Mouse (Mus musculus) liver, embryonic 14.5 days (tissue): Measurements from ENCODE around the gene Kcnip4. TPM values are rescaled to one million over a fixed set of nuclear protein-coding genes. Genes with fewer than 3 reads are reported as not detected.

Experiments
- ATAC-seq: fragments of 200-750 bp; cut with Nextera tagmentation; 2 replicates; pipeline ENCODE4 v1.8.0; 2017; ENCODE audit warnings: moderate number of reproducible peaks, mild to moderate bottlenecking, moderate library complexity; ENCODE audit not compliant: insufficient read depth
- DNase-seq, 3 experiments: peaks; one replicate each; pipeline ENCODE4 v3.0.0-alpha.2; 2012 to 2013; ENCODE audit warnings: low read depth in 3 of 3, low spot score in 3 of 3
- H3K27ac ChIP-seq: fragments of 300-500 bp; sonication (generic); 2 replicates; pipeline ENCODE4 v1.5.1; 2014; ENCODE audit warnings: moderate library complexity, mild to moderate bottlenecking, control low read depth, inconsistent platforms
- H3K27me3 ChIP-seq: fragments of 300-500 bp; sonication (generic); 2 replicates; pipeline ENCODE4 v1.6.1; 2014; ENCODE audit warnings: mild to moderate bottlenecking, low read length, moderate library complexity; ENCODE audit not compliant: control insufficient read depth, insufficient read depth
- H3K36me3 ChIP-seq: fragments of 300-500 bp; sonication (generic); replicated peaks from 2 replicates; pipeline ENCODE4 v1.6.1; 2014; ENCODE audit warnings: low read depth; ENCODE audit not compliant: control insufficient read depth, insufficient read depth
- H3K4me1 ChIP-seq, 2 experiments: fragments of 200-500 bp in 1 of 2; fragments of 300-500 bp in 1 of 2; sonication (generic) in 1 of 2; replicated peaks; 2 replicates each; pipeline ENCODE4 v1.6.1; 2012 to 2014; ENCODE audit warnings: antibody characterized with exemption in 1 of 2, inconsistent platforms in 1 of 2, low read length in 1 of 2; ENCODE audit not compliant: control insufficient read depth in 2 of 2, insufficient read depth in 2 of 2
- H3K4me2 ChIP-seq: fragments of 300-500 bp; sonication (generic); 2 replicates; pipeline ENCODE4 v1.6.1; 2014; ENCODE audit warnings: low read depth, mild to moderate bottlenecking, control low read depth, moderate library complexity
- H3K4me3 ChIP-seq, 2 experiments: fragments of 200-500 bp in 1 of 2; fragments of 300-500 bp in 1 of 2; sonication (generic) in 1 of 2; 2 replicates each; pipeline ENCODE4 v1.5.1; 2012 to 2014; ENCODE audit warnings: low read depth in 2 of 2, low read length in 2 of 2, mild to moderate bottlenecking in 2 of 2, control low read depth in 1 of 2, inconsistent platforms in 1 of 2, moderate library complexity in 1 of 2; ENCODE audit not compliant: insufficient read depth in 1 of 2
- H3K9ac ChIP-seq: fragments of 300-500 bp; sonication (generic); replicated peaks from 2 replicates; pipeline ENCODE4 v1.6.1; 2014; ENCODE audit warnings: mild to moderate bottlenecking, control low read depth, moderate library complexity
- H3K9me3 ChIP-seq: fragments of 300-500 bp; sonication (generic); 2 replicates; pipeline ENCODE4 v1.6.1; 2016; ENCODE audit warnings: low read length, mixed read lengths; ENCODE audit not compliant: control insufficient read depth
- CTCF ChIP-seq: IDR thresholded peaks from 2 replicates; pipeline ENCODE4 v1.5.1; 2016; ENCODE audit warnings: antibody characterized with exemption, low read depth, control low read depth
- EP300 ChIP-seq: IDR thresholded peaks from 2 replicates; pipeline ENCODE4 v1.6.1; 2016; ENCODE audit warnings: antibody characterized with exemption, low read depth
- WGBS: fragments of 180-500 bp; shearing (Covaris S2); extraction: QIAGEN DNeasy Blood & Tissue Kit; methylation state at CpG from one replicate; pipeline ENCODE4 v1.1.7; 2014; ENCODE audit not compliant: insufficient replicate concordance; 5-methylcytosine and 5-hydroxymethylcytosine counted together
- polyA plus RNA-seq, 2 experiments: library from polyadenylated mRNA; depleted of rRNA in 1 of 2; stranded (reverse) in 1 of 2; unstranded in 1 of 2; fragments of >200 nt; fragmentation: Nextera tagmentation in 1 of 2; extraction: Ambion mirVana in 1 of 2; gene quantifications; 2 replicates each; pipeline versions ENCODE4 v1.2.1 to v1.2.3; 2012 to 2014

Kcnip4 gene
- polyA plus RNA-seq, 2 experiments = 0.10 TPM; not detected in 1

GRCm38 (mm10) chr5:48510241-48510640 lies 1014.5 kb downstream of the Kcnip4 start:
- H3K4me2 ChIP-seq = no peak overlapping the region
- ATAC-seq (no peak), DNase-seq (no peak)
- H3K4me1 ChIP-seq = no peaks in the 10 kb centered on the region
- H3K27me3 ChIP-seq = no peaks in the 10 kb centered on the region
- WGBS = 68% methylated on average over 12 of the region's 12 CpGs
- TF ChIP-seq CTCF = no peak
- TF ChIP-seq EP300 = no peak
- no peak overlapping the region for H3K27ac ChIP-seq
- H3K9me3 ChIP-seq = no peaks in the 10 kb centered on the region
- H3K9ac ChIP-seq = no peak overlapping the region
- H3K4me3 ChIP-seq = no peak overlapping the region
- H3K36me3 ChIP-seq = no peaks in the 10 kb centered on the region

- no peak overlapping the region; the same call in 1 of the 2 replicates for H3K4me2 ChIP-seq
Observed at GRCm38 (mm10) chr5:48509194-48509930, 1015.3 kb downstream of the Kcnip4 start.

GRCm38 (mm10) chr5:48503094-48503493 lies 1021.6 kb downstream of the Kcnip4 start:
- H3K36me3 ChIP-seq = no peaks in the 10 kb centered on the region
- no peaks in the 10 kb centered on the region for H3K9me3 ChIP-seq
- DNase-seq = no peak
- WGBS = 54% methylated on average over 3 of the region's 3 CpGs
- TF ChIP-seq EP300 (no peak), CTCF (no peak)
- no peak overlapping the region for H3K4me2 ChIP-seq
- H3K9ac ChIP-seq = no peak overlapping the region
- no peaks in the 10 kb centered on the region for H3K27me3 ChIP-seq
- H3K4me1 ChIP-seq = no peaks in the 10 kb centered on the region
- H3K4me3 ChIP-seq = no peak overlapping the region
- H3K27ac ChIP-seq = no peak overlapping the region
- no peak for ATAC-seq

More at GRCm38 (mm10) chr5:48509194-48509930, 1015.3 kb downstream of the Kcnip4 start:
- Histone ChIP-seq H3K9me3 (no peaks in the 10 kb centered on the region), H3K27me3 (no peaks in the 10 kb centered on the region), H3K27ac (no peak overlapping the region), H3K9ac (no peak overlapping the region), H3K4me1 (no peaks in the 10 kb centered on the region), H3K4me3 (no peak overlapping the region), H3K36me3 (no peaks in the 10 kb centered on the region)
- ATAC-seq (no peak), DNase-seq (no peak)
- 44% methylated on average over 18 of the region's 18 CpGs for WGBS
- TF ChIP-seq EP300 = no peak
- TF ChIP-seq CTCF = no peak

- TF ChIP-seq CTCF (no peak), EP300 (no peak)
- Histone ChIP-seq H3K9me3 (no peaks in the 10 kb centered on the region), H3K9ac (no peak overlapping the region), H3K4me2 (no peak overlapping the region), H3K36me3 (no peaks in the 10 kb centered on the region), H3K4me1 (no peaks in the 10 kb centered on the region), H3K27me3 (no peaks in the 10 kb centered on the region), H3K4me3 (no peak overlapping the region), H3K27ac (no peak overlapping the region)
- DNase-seq (no peak), ATAC-seq (no peak)
Observed at GRCm38 (mm10) chr5:48502442-48502841, 1022.3 kb downstream of the Kcnip4 start.

- WGBS = 45% methylated on average over 5 of the region's 5 CpGs
- ATAC-seq (no peak), DNase-seq (no peak)
- Histone ChIP-seq H3K4me2 (no peak overlapping the region), H3K4me3 (no peak overlapping the region), H3K4me1 (no peaks in the 10 kb centered on the region), H3K27ac (no peak overlapping the region), H3K9ac (no peak overlapping the region), H3K9me3 (no peaks in the 10 kb centered on the region), H3K36me3 (no peaks in the 10 kb centered on the region), H3K27me3 (no peaks in the 10 kb centered on the region)
- TF ChIP-seq EP300 (no peak), CTCF (no peak)
Observed at GRCm38 (mm10) chr5:48500204-48500603, 1024.5 kb downstream of the Kcnip4 start.
